Mouse (Mus musculus): Measurements from ENCODE around the gene Dnaaf2.

The Dnaaf2 gene

DNA sequence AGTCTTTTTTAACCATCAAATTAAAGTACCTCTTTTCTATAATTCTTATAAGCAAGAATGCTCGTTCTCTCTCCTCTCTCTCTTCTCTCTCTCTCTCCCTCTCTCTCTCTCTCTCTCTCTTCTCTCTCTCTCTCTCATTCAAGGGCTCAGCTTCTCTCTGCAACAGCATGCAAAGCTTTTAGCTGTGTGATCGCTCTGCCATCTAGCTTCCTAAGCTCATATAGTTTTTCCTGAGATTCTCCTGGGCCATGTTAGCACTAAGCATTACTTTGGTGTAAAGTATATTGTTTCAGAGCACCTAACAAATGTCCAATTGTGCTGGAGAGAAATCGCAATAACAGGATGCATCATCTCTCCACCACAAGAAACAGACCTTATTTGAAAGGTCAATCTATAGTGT lies 59.0 kb downstream of the Dnaaf2 start:
- in situ Hi-C loops (cut with MboI; ENCODE audit: low pct_unique_long_range_greater_than_20kb in 1 of 2, low sequenced_read_pairs in 2 of 2, unreplicated experiment in 1 of 2) = no loop called here
